Mouse (Mus musculus): Measurements from ENCODE around the gene Rab34.

GRCm38 (mm10) chr11:78207190-78207589 is 19.0 kb downstream of the Rab34 start:
- TF ChIP-seq ZC3H11A (IDR thresholded peaks at IDR 0.05; ENCODE audit: low read depth, low read length) = no peak
- TF ChIP-seq EP300 (IDR thresholded peaks at IDR 0.05; ENCODE audit: low read length) = no peak
- no peak for TF ChIP-seq ZMIZ1 (IDR thresholded peaks at IDR 0.05; ENCODE audit: low read depth, low read length)
- no peak for TF ChIP-seq CTCF (conservative IDR thresholded peaks at IDR 0.05 in 1 of 2, IDR thresholded peaks at IDR 0.05 in 1 of 2; ENCODE audit: low read depth in 2 of 2, low read length in 2 of 2)
- TF ChIP-seq SMC3 (IDR thresholded peaks at IDR 0.05; ENCODE audit: low read depth, low read length) = no peak
- TF ChIP-seq TCF12 (IDR thresholded peaks at IDR 0.05; ENCODE audit: low read depth, low read length) = no peak
- TF ChIP-seq MAZ (IDR thresholded peaks at IDR 0.05; ENCODE audit: low read depth, low read length) = no peak
- TF ChIP-seq CHD2 (IDR thresholded peaks at IDR 0.05; ENCODE audit: low read length) = no peak
- TF ChIP-seq POLR2A (IDR thresholded peaks at IDR 0.05; ENCODE audit: low read depth, low read length) = no peak
- no peak for TF ChIP-seq ELF1 (IDR thresholded peaks at IDR 0.05; ENCODE audit: low read depth, low read length)
